Mouse (Mus musculus): Measurements from ENCODE around the gene Tnfsf8. TPM values are rescaled to one million over a fixed set of nuclear protein-coding genes. Genes with fewer than 3 reads are reported as not detected.

Tnfsf8 gene
- not detected in 2 replicates for polyA plus RNA-seq (2014; fragmentation: Nextera tagmentation; extraction: Ambion mirVana)

GRCm38 (mm10) chr4:63860688-63861540, at the start of gene Tnfsf8:
Tnfsf8 (minus strand) TSS chr4:63861347.
- Histone ChIP-seq H3K27me3 (ENCODE audit: control insufficient read depth, insufficient read depth, low read length) (no peaks in the 10 kb centered on the region), H3K4me2 (replicated peaks; ENCODE audit: low read depth, low read length) (no peak within 1 kb of the TSS), H3K27ac (ENCODE audit: low read depth, low read length) (no peak within 1 kb of the TSS), H3K9me3 (ENCODE audit: control insufficient read depth, low read length) (no peaks in the 10 kb centered on the region), H3K9ac (ENCODE audit: low read depth, low read length) (no peak within 1 kb of the TSS), H3K36me3 (ENCODE audit: control insufficient read depth, insufficient read depth, low read length) (no peaks in the 10 kb centered on the region), H3K4me3 (ENCODE audit: low read depth, low read length) (no peak within 1 kb of the TSS), H3K4me1 (replicated peaks; ENCODE audit: control insufficient read depth, insufficient read depth, low read length) (no peaks in the 10 kb centered on the region)
- DNase-seq (ENCODE audit: low spot score) (no peak), ATAC-seq (ENCODE audit: low FRiP score) (no peak)
- 87% methylated on average over 19 of the region's 19 CpGs for WGBS

- Histone ChIP-seq H3K4me3 (ENCODE audit: low read depth, low read length) (no peak overlapping the region), H3K9me3 (ENCODE audit: control insufficient read depth, low read length) (no peaks in the 10 kb centered on the region), H3K27ac (ENCODE audit: low read depth, low read length) (no peak overlapping the region), H3K36me3 (ENCODE audit: control insufficient read depth, insufficient read depth, low read length) (no peaks in the 10 kb centered on the region), H3K4me1 (replicated peaks; ENCODE audit: control insufficient read depth, insufficient read depth, low read length) (no peaks in the 10 kb centered on the region), H3K4me2 (replicated peaks; ENCODE audit: low read depth, low read length) (no peak overlapping the region), H3K9ac (ENCODE audit: low read depth, low read length) (no peak overlapping the region), H3K27me3 (ENCODE audit: control insufficient read depth, insufficient read depth, low read length) (no peaks in the 10 kb centered on the region)
- DNase-seq (ENCODE audit: low spot score) (no peak), ATAC-seq (ENCODE audit: low FRiP score) (no peak)
- 87% methylated on average over 1 of the region's 1 CpGs for WGBS
Observed at GRCm38 (mm10) chr4:63908511-63908910, 47.4 kb upstream of the Tnfsf8 start.

- DNase-seq (ENCODE audit: low spot score) = no peak
- ATAC-seq (ENCODE audit: low FRiP score) = no peak
- H3K9ac ChIP-seq (ENCODE audit: low read depth, low read length) = no peak overlapping the region
- no peaks in the 10 kb centered on the region for H3K4me1 ChIP-seq (replicated peaks; ENCODE audit: control insufficient read depth, insufficient read depth, low read length)
- no peaks in the 10 kb centered on the region for H3K9me3 ChIP-seq (ENCODE audit: control insufficient read depth, low read length)
- H3K27me3 ChIP-seq (ENCODE audit: control insufficient read depth, insufficient read depth, low read length) = no peaks in the 10 kb centered on the region
- H3K4me3 ChIP-seq (ENCODE audit: low read depth, low read length) = no peak overlapping the region
- H3K4me2 ChIP-seq (replicated peaks; ENCODE audit: low read depth, low read length) = no peak overlapping the region
- no peaks in the 10 kb centered on the region for H3K36me3 ChIP-seq (ENCODE audit: control insufficient read depth, insufficient read depth, low read length)
- no peak overlapping the region for H3K27ac ChIP-seq (ENCODE audit: low read depth, low read length)
Observed at GRCm38 (mm10) chr4:63907473-63907872, 46.3 kb upstream of the Tnfsf8 start.

GRCm38 (mm10) chr4:63906050-63906449, 44.9 kb upstream of the Tnfsf8 start:
- whole genome bisulfite sequencing = 76% methylated on average over 3 of the region's 3 CpGs
- no peak overlapping the region for H3K4me3 ChIP-seq (ENCODE audit: low read depth, low read length)
- ATAC-seq (ENCODE audit: low FRiP score) = no peak

GRCm38 (mm10) chr4:63899081-63899523, 38.0 kb upstream of the Tnfsf8 start:
- H3K4me2 ChIP-seq (replicated peaks; ENCODE audit: low read depth, low read length) = no peak overlapping the region
- no peak for DNase-seq (ENCODE audit: low spot score)
- no peaks in the 10 kb centered on the region for H3K36me3 ChIP-seq (ENCODE audit: control insufficient read depth, insufficient read depth, low read length)
- 89% methylated on average over 10 of the region's 10 CpGs for WGBS
- no peaks in the 10 kb centered on the region for H3K4me1 ChIP-seq (replicated peaks; ENCODE audit: control insufficient read depth, insufficient read depth, low read length)
- no peaks in the 10 kb centered on the region for H3K9me3 ChIP-seq (ENCODE audit: control insufficient read depth, low read length)
- no peak overlapping the region for H3K9ac ChIP-seq (ENCODE audit: low read depth, low read length)
- ATAC-seq (ENCODE audit: low FRiP score) = no peak
- no peak overlapping the region for H3K4me3 ChIP-seq (ENCODE audit: low read depth, low read length)
- H3K27ac ChIP-seq (ENCODE audit: low read depth, low read length) = no peak overlapping the region
- H3K27me3 ChIP-seq (ENCODE audit: control insufficient read depth, insufficient read depth, low read length) = no peaks in the 10 kb centered on the region

More at GRCm38 (mm10) chr4:63906050-63906449, 44.9 kb upstream of the Tnfsf8 start:
- DNase-seq (ENCODE audit: low spot score) = no peak
- Histone ChIP-seq H3K27me3 (ENCODE audit: control insufficient read depth, insufficient read depth, low read length) (no peaks in the 10 kb centered on the region), H3K4me1 (replicated peaks; ENCODE audit: control insufficient read depth, insufficient read depth, low read length) (no peaks in the 10 kb centered on the region), H3K4me2 (replicated peaks; ENCODE audit: low read depth, low read length) (no peak overlapping the region), H3K9ac (ENCODE audit: low read depth, low read length) (no peak overlapping the region), H3K36me3 (ENCODE audit: control insufficient read depth, insufficient read depth, low read length) (no peaks in the 10 kb centered on the region), H3K27ac (ENCODE audit: low read depth, low read length) (no peak overlapping the region), H3K9me3 (ENCODE audit: control insufficient read depth, low read length) (no peaks in the 10 kb centered on the region)

- no peak overlapping the region for H3K9ac ChIP-seq (ENCODE audit: low read depth, low read length)
- no peaks in the 10 kb centered on the region for H3K4me1 ChIP-seq (replicated peaks; ENCODE audit: control insufficient read depth, insufficient read depth, low read length)
- no peaks in the 10 kb centered on the region for H3K9me3 ChIP-seq (ENCODE audit: control insufficient read depth, low read length)
- H3K36me3 ChIP-seq (ENCODE audit: control insufficient read depth, insufficient read depth, low read length) = no peaks in the 10 kb centered on the region
- DNase-seq (ENCODE audit: low spot score) (no peak), ATAC-seq (ENCODE audit: low FRiP score) (no peak)
- H3K27me3 ChIP-seq (ENCODE audit: control insufficient read depth, insufficient read depth, low read length) = no peaks in the 10 kb centered on the region
- H3K27ac ChIP-seq (ENCODE audit: low read depth, low read length) = no peak overlapping the region
- H3K4me3 ChIP-seq (ENCODE audit: low read depth, low read length) = no peak overlapping the region
- no peak overlapping the region for H3K4me2 ChIP-seq (replicated peaks; ENCODE audit: low read depth, low read length)
Observed at GRCm38 (mm10) chr4:63897152-63897551, 36.0 kb upstream of the Tnfsf8 start.

GRCm38 (mm10) chr4:63886156-63886555, 25.0 kb upstream of the Tnfsf8 start:
- no peak overlapping the region for H3K9ac ChIP-seq (ENCODE audit: low read depth, low read length)
- H3K4me1 ChIP-seq (replicated peaks; ENCODE audit: control insufficient read depth, insufficient read depth, low read length) = no peaks in the 10 kb centered on the region
- WGBS = 93% methylated on average over 2 of the region's 2 CpGs
- H3K4me2 ChIP-seq (replicated peaks; ENCODE audit: low read depth, low read length) = no peak overlapping the region
- DNase-seq (ENCODE audit: low spot score) = no peak
- ATAC-seq (ENCODE audit: low FRiP score) = no peak
- no peak overlapping the region for H3K4me3 ChIP-seq (ENCODE audit: low read depth, low read length)
- no peaks in the 10 kb centered on the region for H3K9me3 ChIP-seq (ENCODE audit: control insufficient read depth, low read length)
- H3K27ac ChIP-seq (ENCODE audit: low read depth, low read length) = no peak overlapping the region
- no peaks in the 10 kb centered on the region for H3K36me3 ChIP-seq (ENCODE audit: control insufficient read depth, insufficient read depth, low read length)
- no peaks in the 10 kb centered on the region for H3K27me3 ChIP-seq (ENCODE audit: control insufficient read depth, insufficient read depth, low read length)

- 93% methylated on average over 2 of the region's 2 CpGs for WGBS
Observed at GRCm38 (mm10) chr4:63876720-63877119, 15.6 kb upstream of the Tnfsf8 start.

GRCm38 (mm10) chr4:63875480-63875879, 14.3 kb upstream of the Tnfsf8 start:
- 83% methylated on average over 3 of the region's 3 CpGs for WGBS

More at GRCm38 (mm10) chr4:63876720-63877119, 15.6 kb upstream of the Tnfsf8 start:
- Histone ChIP-seq H3K36me3 (ENCODE audit: control insufficient read depth, insufficient read depth, low read length) (no peaks in the 10 kb centered on the region), H3K4me2 (replicated peaks; ENCODE audit: low read depth, low read length) (no peak overlapping the region), H3K9me3 (ENCODE audit: control insufficient read depth, low read length) (no peaks in the 10 kb centered on the region), H3K27ac (ENCODE audit: low read depth, low read length) (no peak overlapping the region), H3K4me3 (ENCODE audit: low read depth, low read length) (no peak overlapping the region), H3K4me1 (replicated peaks; ENCODE audit: control insufficient read depth, insufficient read depth, low read length) (no peaks in the 10 kb centered on the region), H3K27me3 (ENCODE audit: control insufficient read depth, insufficient read depth, low read length) (no peaks in the 10 kb centered on the region), H3K9ac (ENCODE audit: low read depth, low read length) (no peak overlapping the region)
- DNase-seq (ENCODE audit: low spot score) = no peak
- no peak for ATAC-seq (ENCODE audit: low FRiP score)

More at GRCm38 (mm10) chr4:63875480-63875879, 14.3 kb upstream of the Tnfsf8 start:
- DNase-seq (ENCODE audit: low spot score) (no peak), ATAC-seq (ENCODE audit: low FRiP score) (no peak)
- no peak overlapping the region for H3K27ac ChIP-seq (ENCODE audit: low read depth, low read length)
- H3K9me3 ChIP-seq (ENCODE audit: control insufficient read depth, low read length) = no peaks in the 10 kb centered on the region
- no peaks in the 10 kb centered on the region for H3K27me3 ChIP-seq (ENCODE audit: control insufficient read depth, insufficient read depth, low read length)
- no peaks in the 10 kb centered on the region for H3K4me1 ChIP-seq (replicated peaks; ENCODE audit: control insufficient read depth, insufficient read depth, low read length)
- H3K4me2 ChIP-seq (replicated peaks; ENCODE audit: low read depth, low read length) = no peak overlapping the region
- no peaks in the 10 kb centered on the region for H3K36me3 ChIP-seq (ENCODE audit: control insufficient read depth, insufficient read depth, low read length)
- no peak overlapping the region for H3K9ac ChIP-seq (ENCODE audit: low read depth, low read length)
- H3K4me3 ChIP-seq (ENCODE audit: low read depth, low read length) = no peak overlapping the region

Measured in hindbrain, embryonic 11.5 days (tissue).